Mouse (Mus musculus) embryo, embryonic 11 days (tissue): ENCODE measurements around the gene Itprid2.

Experiments
- DNase-seq: peaks from one replicate; pipeline ENCODE4 v3.0.0-alpha.2; 2015

The Itprid2 gene

DNA sequence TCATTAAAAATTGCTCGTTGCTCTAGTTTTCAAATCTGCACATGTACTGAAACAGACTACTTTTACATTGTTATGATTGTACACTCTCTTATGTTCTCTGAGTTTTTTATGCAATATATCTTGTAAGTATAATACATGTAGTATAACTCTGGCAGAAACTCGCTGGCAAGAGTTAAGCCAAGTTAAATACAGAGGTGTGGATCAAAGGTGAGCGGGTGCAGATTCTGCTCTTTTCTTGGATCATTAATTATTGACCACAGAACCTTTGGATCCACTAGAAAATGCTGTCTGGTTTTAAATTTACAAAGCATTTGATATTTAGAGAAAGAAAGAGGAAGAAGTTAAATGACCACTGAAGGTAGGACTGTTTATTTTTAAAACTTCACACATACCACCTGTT lies 16.5 kb downstream of the Itprid2 start:
- no peak for DNase-seq

DNA sequence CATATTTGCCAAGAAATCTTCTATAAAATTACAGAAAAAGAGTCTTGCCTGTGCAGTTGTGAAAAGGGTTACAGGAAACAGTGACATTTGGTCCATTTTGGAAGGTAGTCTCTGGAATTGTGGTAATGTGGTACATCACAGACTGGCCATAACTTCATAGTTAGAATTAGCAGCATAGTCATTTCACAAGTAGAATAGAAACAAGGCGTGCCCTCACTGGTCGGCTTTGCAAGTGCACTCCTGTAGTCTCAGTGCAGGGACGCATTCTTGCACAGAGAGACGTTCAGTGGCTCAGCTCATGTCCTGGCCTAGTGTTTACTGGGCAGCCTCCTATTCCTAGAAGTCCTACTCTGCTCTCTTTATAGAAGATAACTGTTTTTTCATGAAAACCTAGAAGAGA lies 17.4 kb downstream of the Itprid2 start:
- no peak for DNase-seq

DNA sequence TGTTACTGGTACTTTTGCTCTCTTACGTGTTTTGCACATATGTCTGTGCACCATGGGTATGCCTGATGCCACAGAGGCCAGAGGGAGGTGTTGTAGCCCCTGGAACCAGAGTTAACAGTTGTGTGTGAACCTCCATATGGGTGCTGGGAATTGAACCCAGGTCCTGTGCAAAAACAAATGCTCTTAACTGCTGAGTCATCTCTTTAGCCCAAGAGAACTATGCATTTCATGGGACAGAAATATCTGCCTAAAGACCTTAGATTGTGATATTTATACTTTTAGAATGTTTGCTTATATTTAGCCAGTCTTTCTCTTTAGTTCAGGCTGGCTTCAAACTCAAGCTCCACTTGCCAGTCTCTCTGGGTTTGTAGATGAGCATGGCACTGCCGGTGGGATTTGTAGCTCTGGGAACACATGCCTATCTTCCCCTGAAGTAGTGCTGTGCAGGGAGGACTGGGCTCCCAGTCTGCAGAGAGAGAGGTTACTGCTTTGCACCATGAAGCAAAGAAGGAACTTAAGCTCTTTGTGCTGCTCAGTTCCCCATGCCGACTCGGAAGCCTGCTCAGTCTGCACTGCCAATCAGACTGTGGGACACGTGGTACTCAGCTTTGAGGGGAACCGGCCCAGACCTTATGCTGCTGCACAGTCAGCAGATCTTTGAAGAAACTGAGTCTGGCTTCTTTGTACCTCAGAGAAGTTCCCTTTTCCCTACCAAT lies 18.1 kb downstream of the Itprid2 start:
- DNase-seq: no peak

DNA sequence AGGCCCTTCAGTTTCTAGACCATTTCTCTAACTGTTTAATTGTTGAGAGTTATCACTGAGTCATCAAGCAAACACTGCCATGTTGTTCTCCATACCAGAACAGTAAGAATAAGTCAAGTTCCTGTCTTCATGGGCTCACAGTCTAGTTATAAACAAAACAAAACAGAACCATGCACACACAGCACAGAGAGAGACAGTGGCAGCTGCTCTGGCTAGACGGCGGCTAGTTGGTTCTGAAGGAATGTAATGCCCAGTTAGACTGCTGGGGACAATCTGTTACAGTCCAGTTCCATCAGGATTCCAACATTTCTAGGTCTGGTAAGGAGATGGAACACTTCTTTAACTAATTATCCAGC lies 18.6 kb downstream of the Itprid2 start:
- no peak for DNase-seq

DNA sequence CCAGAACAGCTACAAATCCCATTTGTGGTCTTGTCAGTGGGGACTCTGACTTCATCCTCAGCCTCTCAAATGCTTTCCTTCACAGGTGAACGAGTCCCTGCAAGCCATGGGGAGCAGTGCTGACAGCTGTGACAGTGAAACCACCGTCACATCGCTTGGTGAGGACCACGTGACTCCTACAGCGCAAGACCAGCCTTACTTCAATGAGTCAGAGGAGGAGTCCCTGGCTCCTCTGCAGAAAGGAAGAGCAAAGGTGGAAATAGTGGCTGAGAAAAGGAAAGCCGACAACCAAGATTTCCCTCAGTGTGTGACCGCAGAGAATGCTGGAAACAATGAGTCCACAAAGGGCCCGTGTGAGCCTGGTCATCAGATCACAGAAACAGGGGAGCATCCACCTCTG lies 21.9 kb downstream of the Itprid2 start:
- DNase-seq: no peak

DNA sequence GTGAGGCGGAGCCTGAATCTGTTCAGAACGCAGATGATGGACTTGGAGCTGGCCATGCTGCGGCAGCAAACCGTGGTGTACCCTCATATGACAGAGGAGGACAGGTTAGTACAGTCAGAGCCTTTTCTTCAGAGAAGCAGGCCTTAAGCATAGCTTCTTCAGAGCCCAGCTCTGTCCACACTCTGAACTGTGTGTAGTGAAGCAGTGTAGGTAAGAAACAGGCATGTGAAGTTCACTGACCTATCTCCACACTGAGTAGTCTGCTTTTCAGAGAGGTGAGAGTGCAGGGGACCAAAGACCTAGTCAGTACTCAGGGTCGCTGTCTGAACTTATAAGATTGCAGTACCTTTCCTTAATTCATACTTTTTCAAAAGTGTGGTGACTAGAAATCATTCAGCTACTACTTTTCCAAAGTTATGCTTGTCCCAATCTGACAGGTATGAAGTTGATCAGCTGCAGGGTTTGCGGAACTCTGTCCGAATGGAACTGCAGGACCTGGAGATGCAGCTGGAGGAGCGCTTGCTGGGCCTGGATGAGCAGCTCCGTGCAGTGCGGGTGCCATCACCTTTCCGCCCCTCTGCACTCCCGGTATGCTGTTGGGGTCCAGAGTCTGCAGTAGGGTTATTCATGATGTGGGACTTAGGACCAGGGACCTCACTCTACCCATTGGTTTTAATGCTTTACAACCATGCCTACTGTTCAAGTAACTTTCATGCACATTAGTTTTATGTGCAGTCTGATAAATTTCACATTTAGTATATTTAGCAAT lies 25.4 kb downstream of the Itprid2 start:
- no peak for DNase-seq

DNA sequence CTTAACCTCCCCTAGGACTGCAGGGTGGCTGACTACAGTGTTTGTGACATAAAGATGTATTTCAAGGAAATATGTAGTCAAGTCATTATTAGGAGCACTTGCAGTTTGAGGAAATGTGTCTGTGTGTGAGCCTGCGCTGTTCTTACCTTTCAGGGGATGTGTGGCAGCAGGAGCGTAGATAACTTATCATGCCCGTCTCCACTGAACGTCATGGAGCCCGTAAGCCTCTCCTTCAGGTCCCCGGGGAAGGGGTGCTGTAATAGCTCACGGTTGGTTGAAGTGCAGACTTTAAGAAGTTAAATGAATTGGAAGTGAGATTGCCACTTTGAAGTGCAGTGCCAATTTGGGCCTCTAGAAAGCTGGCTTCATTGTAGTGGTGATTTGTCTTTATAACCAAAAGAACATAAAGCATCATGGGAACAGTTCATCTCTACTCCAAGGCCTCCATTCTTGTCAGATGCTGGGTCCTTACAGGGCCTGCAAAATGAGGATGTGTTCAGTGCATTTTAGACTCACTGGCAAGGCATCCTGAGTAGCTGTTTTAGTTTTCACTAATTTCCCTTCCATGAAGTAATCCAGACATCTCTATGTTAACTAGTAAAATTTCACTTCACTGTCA lies 26.4 kb downstream of the Itprid2 start:
- no peak for DNase-seq

DNA sequence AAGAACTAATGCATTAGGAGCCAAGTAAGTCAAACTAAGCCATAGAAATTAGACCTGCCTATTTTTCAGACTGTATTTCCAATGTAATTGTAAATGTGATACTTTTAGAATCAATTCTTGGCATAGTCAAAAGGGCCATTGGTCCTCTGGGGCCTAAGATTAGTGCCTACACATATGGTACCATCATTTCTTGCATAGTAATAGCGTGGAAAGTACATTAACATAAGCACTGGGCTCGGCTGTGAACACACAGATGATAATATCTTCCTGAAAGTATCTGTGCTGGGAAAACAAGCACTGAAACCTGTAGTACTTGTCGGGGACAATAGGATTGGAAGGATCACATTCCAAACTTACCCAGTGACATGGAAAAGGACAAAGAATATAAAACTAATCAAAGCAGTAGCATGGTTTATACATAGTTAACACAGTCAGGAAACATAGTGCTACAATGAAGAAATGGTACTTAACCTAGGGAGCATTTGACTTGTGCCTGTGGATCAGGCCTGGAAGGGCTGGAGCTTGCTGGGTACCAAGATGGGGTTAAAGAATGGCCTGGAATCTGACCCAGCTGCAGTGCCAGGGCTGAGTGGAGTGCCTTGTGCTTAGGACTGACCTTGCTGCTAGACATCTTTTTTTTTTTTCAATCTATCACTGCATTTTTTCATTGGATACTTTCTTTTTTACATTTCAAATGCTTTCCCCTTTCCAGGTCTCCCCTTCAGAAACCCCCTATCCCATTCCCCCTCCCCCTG lies 29.6 kb downstream of the Itprid2 start:
- no peak for DNase-seq

DNA sequence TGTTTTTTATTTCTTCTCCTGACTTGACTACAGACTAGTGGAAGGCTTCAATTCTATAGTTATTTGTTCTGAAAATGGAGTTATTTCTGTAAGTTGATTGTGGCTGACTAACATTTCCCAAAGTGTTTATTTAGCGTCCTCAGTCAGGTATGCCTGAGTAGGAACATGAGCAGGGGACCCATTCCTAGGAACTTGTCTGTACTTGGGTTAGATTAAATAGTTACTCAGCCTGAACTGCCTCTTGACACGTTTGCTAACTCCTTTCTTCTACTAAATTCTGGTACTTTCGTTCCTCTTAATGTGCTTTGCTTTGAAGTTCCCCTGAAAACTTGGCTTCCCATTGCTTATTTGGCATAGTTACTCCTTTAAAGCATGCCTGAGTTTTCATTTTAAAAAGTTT lies 30.3 kb downstream of the Itprid2 start:
- DNase-seq: no peak

DNA sequence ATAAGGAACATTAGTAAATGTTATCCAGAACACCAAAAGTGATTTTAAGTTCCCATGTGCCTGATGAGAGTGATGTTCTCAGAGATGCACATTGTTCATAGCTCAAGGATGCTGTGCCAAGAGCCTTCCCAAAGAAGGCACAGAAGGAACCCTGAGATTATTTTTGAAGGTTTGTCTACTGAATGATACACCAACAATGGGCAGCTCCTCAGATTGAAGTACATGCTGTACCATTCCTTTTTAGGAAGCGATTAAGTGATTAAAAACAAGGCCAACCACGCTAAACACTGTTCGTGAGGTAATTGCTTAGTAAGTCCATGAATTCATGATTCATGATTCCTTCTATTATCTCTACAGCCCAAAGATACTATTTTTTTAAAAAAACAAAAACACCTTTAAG lies 40.1 kb downstream of the Itprid2 start:
- no peak for DNase-seq

DNA sequence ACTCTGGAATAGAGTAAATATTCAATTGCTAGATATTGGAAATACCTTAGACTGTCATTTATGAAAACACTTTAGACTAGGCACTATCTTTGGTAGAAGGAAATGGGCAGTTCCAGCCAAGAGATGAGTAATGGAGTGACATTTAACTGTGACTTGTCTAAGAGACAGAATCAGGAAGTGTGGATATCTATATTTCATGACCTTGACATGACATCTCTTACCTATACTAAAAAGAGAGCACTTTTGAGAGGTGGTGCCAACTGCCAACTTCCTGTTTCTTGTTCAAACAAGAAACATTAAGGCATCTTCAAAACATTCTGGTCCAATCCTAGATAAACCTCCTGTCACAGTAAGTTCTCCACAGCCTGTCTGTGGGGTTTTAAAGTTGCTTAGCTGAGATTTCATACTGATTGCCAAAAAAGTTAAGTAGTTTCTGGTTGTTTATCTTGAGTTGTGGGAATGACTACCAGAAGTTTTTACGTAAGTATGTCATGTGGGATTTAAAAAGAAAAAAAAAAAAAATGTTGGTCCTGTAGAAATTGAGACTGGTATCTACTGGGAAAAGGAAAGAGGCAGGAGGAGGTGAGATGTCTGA lies 42.6 kb downstream of the Itprid2 start:
- DNase-seq: no peak

DNA sequence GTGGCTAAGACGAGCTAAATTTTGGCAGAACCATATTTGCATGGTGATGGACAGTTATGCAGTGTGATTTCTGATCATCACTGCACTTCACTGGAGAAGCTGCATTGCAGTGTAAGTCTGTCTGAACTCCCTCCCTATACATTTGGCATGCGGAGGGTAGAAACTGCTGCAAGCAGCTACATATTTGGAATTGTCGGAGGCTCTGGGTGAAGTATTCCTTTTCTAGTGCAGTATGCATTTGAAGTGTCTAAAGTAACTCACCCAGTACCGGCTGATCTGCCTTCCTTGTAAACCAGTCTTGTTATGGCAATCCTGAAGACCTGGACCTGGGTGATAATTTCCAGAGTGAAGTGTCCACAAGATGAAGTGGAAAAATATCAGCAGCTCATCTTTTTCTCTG lies 46.5 kb downstream of the Itprid2 start:
- DNase-seq: no peak

DNA sequence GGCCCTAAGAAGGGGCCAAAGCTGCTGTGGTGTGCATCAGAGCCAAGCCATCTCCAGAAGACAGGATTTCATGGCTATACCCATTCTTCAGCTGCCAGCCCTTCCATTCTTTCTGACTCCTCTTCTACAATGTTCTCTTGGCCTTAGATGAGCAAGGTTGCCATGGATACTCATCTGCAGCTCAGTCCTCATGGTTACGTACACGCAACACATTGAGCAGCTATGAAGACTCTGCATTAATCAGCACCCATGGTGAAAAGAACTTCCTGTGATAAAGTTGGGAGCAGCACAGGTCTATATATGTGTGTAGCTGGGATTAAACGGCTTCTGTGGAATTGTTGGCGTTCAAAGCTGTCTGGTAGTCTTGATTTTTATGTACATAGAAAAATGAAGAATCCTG lies 48.1 kb downstream of the Itprid2 start:
- no peak for DNase-seq

DNA sequence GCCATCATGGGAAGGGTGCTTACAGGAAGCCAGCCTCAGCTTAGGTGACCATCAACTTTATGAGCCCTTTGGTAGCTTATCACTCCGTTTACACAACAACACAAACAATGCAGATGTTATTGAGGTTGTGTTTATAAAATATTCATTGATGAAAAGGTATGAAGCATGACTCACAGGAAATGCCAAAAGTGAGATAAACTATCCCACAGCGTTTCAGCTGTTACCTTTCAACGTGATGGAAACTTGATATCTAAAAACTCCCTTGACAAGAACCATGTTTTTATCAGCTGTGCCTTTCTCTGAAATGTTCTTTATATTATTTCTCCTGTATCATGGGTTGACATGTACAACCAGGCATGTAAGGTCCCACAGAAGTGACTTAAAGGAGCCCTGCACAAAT lies 55.7 kb downstream of the Itprid2 start:
- no peak for DNase-seq

DNA sequence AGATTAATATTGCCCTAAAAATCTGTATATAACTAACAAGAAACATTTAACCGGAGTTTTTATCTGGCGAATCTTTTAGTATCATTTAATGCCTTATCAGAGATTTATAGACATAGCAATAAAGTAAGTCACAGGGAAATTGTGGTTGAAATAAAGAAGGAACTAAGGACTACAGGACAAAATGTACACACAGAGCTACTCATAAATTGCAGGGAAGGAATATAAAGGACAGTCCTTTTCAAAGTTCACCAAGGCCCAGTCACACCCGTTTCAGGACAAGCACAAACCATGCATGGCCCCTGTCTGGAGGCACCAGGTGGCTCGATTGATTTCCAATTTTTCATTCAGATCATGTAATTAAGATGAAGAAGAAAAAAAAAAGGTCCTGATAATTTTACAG lies 60.0 kb downstream of the Itprid2 start:
- no peak for DNase-seq

DNA sequence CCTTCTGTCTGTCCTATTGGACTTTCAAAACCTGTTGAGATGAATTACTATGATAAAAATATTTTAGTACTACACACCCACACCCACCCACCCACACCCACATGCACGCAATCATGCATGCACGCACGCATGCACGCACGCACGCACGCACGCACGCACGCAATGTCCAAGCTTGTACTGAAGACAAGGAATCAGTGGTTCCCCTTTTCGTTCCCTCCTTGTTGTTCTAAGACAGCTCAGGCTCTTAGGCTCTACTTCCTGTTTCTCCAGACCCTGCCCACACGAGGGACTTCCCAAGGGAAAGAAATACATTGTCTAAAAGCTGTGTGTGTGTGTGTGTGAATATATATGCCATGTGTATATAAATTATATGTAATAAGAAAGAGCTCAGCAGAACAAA lies 60.8 kb downstream of the Itprid2 start:
- no peak for DNase-seq

DNA sequence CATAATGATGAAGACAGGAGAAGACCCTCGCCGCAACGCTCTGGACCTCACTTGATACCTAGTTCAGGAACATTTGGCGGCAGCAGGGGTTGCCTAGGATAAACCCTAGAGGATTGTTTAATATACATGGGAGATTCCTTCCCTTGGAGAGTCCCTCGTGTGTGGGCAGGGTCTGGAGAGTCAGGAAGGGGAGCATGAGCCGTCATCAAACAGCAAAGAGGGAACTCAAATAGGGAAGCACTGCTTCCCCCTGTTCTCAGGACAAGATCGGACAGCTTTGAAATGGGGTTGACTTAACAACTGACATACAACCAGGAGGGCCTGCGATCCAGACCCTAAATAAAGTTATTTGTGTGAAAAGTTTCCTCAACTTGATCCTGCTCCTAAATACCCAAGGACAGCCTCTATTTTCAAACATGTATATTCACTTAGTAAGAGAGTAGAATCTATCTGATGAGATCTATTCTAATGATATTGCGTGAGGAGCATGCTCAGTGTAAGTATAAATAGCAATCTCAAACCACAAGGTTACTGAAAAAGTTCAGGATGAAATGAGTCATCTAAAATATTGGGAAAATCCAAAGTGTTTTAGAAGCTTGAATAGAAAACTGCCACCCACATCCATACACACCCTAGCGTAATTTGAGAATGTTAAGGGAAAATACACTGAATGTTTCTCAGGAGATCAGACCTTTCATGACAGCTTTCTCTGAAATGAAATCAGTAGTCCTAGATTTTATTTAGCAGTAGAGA lies 61.5 kb downstream of the Itprid2 start:
- no peak for DNase-seq

DNA sequence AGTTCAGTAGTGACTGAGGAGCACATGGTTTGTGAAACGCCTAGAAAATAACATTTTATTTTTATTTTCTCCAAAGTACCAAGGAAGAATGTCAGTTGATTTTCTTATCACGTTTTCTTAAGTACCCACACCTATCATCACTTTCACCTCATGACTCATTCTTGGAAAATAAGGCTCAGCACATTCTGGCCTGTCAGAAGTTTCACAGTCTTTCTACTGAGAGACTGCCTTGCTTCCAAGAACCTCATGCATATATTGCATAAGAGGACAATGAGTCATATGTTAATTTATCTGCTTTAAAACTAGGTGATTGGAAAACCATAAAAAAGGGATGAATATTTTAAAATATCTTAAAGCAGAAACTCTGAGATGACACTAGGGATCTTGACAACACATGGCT lies 63.0 kb downstream of the Itprid2 start:
- no peak for DNase-seq

DNA sequence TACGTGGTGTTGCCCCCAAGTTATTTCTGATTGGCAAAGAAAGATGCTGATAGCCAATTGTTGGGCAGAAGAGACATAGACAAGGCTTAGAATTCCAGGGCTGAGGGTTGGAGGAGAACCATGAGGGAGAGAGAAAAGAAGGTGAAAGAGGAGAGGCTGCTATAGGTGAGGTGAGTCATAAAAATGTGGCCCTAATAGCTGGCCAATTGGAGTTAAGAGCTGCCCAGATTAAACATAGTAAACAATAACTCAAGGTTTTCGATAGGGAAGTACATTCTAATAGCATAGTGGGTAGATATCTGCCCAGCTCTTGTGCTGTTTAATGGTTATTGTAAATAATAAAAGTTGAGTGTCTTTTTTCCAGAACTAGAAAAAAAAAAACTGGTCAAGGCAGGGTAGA lies 69.6 kb downstream of the Itprid2 start:
- DNase-seq: no peak

DNA sequence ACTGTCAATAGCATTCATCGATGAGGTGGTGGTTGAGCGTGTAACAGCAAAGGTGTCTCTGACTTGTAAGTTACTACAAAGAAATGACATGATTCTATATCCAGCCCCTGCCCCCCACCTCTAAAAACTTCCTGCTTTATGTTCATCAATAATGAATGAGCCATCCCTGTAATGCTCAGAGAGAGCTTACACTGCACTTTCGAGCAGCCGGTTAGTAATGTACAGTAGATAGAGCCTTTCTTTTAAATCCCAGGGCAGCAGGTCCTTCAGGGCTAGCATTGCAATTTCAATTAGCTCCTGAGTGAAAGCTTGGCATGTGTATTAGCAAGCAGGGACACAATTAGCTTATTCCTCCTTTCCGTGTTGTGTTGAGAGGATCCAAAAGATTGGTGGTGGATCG lies 72.4 kb downstream of the Itprid2 start, which contains the start of gene Ppp1r1c:
TSS of gene Ppp1r1c (plus strand) at position 206 of the 400 bp plus-strand sequence.
- no peak for DNase-seq

DNA sequence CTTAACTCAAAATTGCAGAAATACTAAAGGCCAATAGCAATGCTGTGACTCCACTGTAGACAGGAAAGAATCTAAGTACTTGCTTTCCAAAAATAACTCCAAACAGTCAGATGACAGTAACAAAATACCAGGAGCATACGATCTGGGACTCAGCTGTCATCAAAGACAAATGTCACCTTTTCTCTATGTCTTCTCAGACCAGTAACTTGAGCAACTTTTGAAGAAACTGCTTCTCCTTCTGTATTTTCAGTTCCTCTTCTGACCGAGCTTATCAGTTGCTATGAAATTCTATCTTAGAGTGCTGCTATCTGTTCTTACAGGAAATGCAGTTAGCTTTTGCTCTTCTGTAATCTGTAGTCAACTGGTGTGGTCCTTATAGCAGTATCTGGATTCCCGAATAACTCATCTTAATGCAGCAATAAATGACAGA lies 78.5 kb downstream of the Itprid2 start:
- no peak for DNase-seq

DNA sequence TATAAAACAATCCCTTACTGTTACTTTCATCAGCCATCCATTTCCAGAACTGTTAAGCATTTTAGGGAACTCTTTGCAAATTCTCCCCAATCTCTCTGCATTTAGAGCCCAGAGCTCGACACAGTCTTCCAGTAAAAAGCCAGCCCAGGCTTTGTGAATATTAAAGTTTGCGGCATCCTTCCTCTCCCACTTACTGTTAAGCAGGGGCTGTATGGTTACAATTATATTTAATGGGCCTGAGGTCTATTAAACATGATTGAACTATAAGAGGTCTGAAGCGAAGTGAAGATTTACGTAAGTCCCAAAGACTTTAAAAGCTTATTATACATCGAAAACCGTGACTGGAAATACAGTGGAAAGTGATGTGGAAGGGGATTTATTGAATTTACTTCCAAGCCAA lies 79.6 kb downstream of the Itprid2 start:
- DNase-seq: no peak
